Mouse (Mus musculus): ENCODE results near the gene Chmp1a. TPM values are rescaled to one million over a fixed set of nuclear protein-coding genes. Genes with fewer than 3 reads are reported as not detected.
"Not testable (repeated sequence)": the region's sequence is repeated elsewhere in the genome, so short reads cannot be mapped to it uniquely, and the experiment has no call there.

Gene Chmp1a
- polyA plus RNA-seq, 1 experiment = 94.4 TPM

DNA sequence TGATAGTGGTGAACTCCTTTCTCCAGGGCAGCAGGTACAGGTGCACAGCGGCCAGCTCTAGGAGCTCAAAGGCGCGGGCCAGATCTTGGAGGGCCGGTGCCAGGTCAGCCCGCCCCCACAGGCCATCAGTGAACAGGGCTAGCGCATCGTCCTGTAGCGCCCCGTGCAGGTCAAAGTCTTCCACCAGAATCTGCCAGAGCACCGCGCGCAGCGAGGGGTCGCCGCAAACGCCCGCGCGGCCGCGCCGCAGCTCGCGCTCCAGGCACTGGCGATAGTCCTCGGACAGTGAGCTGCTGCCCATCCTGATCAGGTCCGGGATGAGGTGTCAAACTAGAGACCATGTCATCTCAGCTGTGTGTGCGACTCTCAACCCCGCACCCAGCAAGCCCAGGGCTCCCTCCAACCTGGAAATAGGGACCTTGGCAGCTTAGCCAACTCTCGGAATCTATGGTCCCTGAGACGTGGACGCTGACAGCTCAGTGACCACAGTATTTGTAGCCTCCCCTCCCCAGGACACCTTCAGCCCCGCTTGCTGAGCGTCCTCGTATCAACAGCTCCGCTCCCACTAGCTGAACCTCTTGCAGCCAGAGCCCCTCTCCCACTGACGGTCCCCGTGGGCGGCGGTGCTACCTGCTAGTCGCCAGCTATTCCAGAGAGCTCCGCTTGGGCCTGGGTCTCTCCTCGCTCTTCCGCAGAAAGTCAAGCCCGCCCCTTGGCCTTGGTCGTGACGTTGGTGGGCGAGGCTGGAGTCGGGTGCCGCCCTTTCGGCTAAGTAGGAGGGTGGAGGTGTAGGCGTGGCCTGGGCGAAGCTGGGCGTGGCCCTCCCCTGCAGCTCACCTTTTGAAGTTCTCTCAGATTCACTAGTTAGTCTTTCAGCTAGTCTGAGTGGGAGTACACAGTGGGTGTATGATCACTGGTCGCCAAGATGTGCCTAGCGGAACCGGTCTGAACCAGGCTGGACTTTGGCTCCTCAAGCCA, 23.2 kb upstream of the Chmp1a start, which contains the start of gene Spata2l:
Spata2l (minus strand) TSS at position 714 of the 978 bp plus-strand sequence.
- no peaks in the 10 kb centered on the region for H3K79me2 ChIP-seq (ENCODE audit: control insufficient read depth, insufficient read depth)
- H3K36me3 ChIP-seq (ENCODE audit: control insufficient read depth, insufficient read depth) = no peaks in the 10 kb centered on the region
- H3K4me3 ChIP-seq (ENCODE audit: insufficient read depth, poor library complexity, severe bottlenecking) = peak within 1 kb of the TSS; percentile 25
- no peaks in the 10 kb centered on the region for H3K27me3 ChIP-seq (ENCODE audit: control insufficient read depth, insufficient read depth, insufficient read length)
- TF ChIP-seq MYOD1 (IDR thresholded peaks at IDR 0.05; ENCODE audit: control insufficient read depth, insufficient read length, low read depth) (no peak), MYOG (IDR thresholded peaks at IDR 0.05; ENCODE audit: control insufficient read depth, extremely low read depth, insufficient read length) (no peak), CEBPB (IDR thresholded peaks at IDR 0.05; ENCODE audit: low read depth) (no peak), MAX (IDR thresholded peaks at IDR 0.05) (no peak), CTCF (IDR thresholded peaks at IDR 0.05; ENCODE audit: control insufficient read depth, insufficient read depth, insufficient read length) (no peak), USF1 (IDR thresholded peaks at IDR 0.05; ENCODE audit: low read depth) (no peak), FOSL1 (IDR thresholded peaks at IDR 0.05; ENCODE audit: insufficient read depth, low read length, poor library complexity, severe bottlenecking) (no peak)
- H3K79me3 ChIP-seq (ENCODE audit: low read depth) = no peaks in the 10 kb centered on the region
- peak within 1 kb of the TSS; percentile 77 for H3ac ChIP-seq (ENCODE audit: control insufficient read depth, insufficient read length, low read depth)

DNA sequence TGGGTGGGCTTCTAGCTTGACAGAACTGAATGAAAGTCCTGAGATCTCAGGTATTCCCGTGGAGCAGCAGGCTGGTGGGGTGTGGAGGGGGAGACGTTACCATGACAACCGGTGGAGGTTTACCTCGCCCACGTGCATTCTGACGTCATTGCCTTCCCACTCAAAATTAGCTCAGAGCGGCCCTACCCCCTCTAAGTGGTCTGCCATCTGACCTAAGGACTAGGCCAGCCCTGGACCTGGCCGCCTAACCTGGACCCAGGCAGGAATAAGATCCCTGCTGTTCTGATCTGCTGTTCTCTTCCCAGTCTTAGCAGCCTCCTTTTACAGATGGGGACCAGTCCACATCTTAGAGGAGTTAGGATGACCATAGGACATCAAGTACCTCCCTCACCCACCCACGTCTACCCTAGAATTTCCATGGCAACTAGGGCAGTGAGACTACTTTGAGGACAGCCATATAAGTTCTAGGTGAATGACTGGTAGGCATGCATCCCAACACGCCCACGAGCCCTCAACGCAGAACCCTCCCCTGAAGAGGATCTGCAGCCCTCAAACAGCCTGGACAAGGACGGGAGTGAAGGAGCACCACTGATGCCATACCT, 22.5 kb upstream of the Chmp1a start:
- H3K79me3 ChIP-seq (ENCODE audit: low read depth) = no peaks in the 10 kb centered on the region
- H3K79me2 ChIP-seq (ENCODE audit: control insufficient read depth, insufficient read depth) = no peaks in the 10 kb centered on the region
- TF ChIP-seq MYOD1 (IDR thresholded peaks at IDR 0.05; ENCODE audit: control insufficient read depth, insufficient read length, low read depth) = no peak
- H3ac ChIP-seq (ENCODE audit: control insufficient read depth, insufficient read length, low read depth) = peak overlapping the region; percentile 0
- no peak overlapping the region for H3K4me3 ChIP-seq (ENCODE audit: insufficient read depth, poor library complexity, severe bottlenecking)
- H3K36me3 ChIP-seq (ENCODE audit: control insufficient read depth, insufficient read depth) = no peaks in the 10 kb centered on the region
- H3K27me3 ChIP-seq (ENCODE audit: control insufficient read depth, insufficient read depth, insufficient read length) = no peaks in the 10 kb centered on the region

DNA sequence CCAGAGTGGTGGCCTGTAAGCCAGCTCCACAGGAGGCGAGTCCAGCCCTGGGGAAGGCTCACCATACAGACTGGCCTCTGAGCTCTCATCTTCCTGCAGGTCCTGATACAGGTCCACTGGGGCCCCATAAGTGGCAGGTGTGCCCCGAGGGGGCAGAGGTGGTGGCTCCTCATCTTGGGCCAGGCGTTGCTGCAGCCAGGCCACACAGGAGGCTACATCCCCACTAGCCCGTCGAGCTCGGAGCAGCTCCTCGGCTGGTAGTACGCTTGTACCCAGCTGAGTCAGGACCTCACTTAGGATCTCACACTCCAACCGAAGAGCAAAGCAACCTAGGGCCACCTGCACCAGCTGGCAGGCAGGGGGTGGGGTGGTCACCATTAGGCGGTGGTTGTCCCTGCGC, 21.2 kb upstream of the Chmp1a start:
- Histone ChIP-seq H3K27me3 (ENCODE audit: control insufficient read depth, insufficient read depth, insufficient read length) (no peaks in the 10 kb centered on the region), H3K4me3 (ENCODE audit: insufficient read depth, poor library complexity, severe bottlenecking) (no peak overlapping the region)

DNA sequence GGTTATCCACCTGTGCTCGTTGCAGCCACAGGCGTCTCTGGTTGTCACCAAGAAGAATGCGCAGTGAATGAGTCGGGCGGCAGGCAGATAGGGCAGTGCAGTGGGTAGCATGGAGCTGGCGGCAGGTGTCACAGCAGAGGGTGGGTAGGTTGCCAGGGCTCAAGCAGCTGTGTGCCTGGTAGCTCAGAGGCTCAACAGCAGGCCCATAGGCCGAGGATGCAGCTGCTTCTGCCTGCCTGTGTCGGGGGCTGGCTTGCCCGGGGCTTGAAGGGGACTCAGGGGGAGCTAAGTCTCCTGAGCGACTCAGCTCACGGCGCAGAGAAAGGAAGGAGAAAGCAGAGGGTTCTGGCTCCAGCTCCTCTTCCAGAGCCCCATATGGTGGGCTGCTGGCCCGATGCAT, 20.7 kb upstream of the Chmp1a start:
- Histone ChIP-seq H3K79me2 (ENCODE audit: control insufficient read depth, insufficient read depth) (no peaks in the 10 kb centered on the region), H3K4me3 (ENCODE audit: insufficient read depth, poor library complexity, severe bottlenecking) (no peak overlapping the region), H3ac (ENCODE audit: control insufficient read depth, insufficient read length, low read depth) (no peak overlapping the region), H3K79me3 (ENCODE audit: low read depth) (no peaks in the 10 kb centered on the region), H3K27me3 (ENCODE audit: control insufficient read depth, insufficient read depth, insufficient read length) (no peaks in the 10 kb centered on the region), H3K36me3 (ENCODE audit: control insufficient read depth, insufficient read depth) (no peaks in the 10 kb centered on the region)
- TF ChIP-seq CTCF (IDR thresholded peaks at IDR 0.05; ENCODE audit: control insufficient read depth, insufficient read depth, insufficient read length) (no peak), MYOG (IDR thresholded peaks at IDR 0.05; ENCODE audit: control insufficient read depth, extremely low read depth, insufficient read length) (no peak), MAX (IDR thresholded peaks at IDR 0.05) (no peak)

More for the DNA sequence above, 21.2 kb upstream of the Chmp1a start:
- no peak overlapping the region for H3ac ChIP-seq (ENCODE audit: control insufficient read depth, insufficient read length, low read depth)
- no peaks in the 10 kb centered on the region for H3K79me2 ChIP-seq (ENCODE audit: control insufficient read depth, insufficient read depth)
- TF ChIP-seq MYOG (IDR thresholded peaks at IDR 0.05; ENCODE audit: control insufficient read depth, extremely low read depth, insufficient read length) (no peak), USF1 (IDR thresholded peaks at IDR 0.05; ENCODE audit: low read depth) (no peak), FOSL1 (IDR thresholded peaks at IDR 0.05; ENCODE audit: insufficient read depth, low read length, poor library complexity, severe bottlenecking) (no peak), CTCF (IDR thresholded peaks at IDR 0.05; ENCODE audit: control insufficient read depth, insufficient read depth, insufficient read length) (no peak), MAX (IDR thresholded peaks at IDR 0.05) (no peak), MYOD1 (IDR thresholded peaks at IDR 0.05; ENCODE audit: control insufficient read depth, insufficient read length, low read depth) (no peak), CEBPB (IDR thresholded peaks at IDR 0.05; ENCODE audit: low read depth) (no peak)
- no peaks in the 10 kb centered on the region for H3K36me3 ChIP-seq (ENCODE audit: control insufficient read depth, insufficient read depth)
- H3K79me3 ChIP-seq (ENCODE audit: low read depth) = no peaks in the 10 kb centered on the region

DNA sequence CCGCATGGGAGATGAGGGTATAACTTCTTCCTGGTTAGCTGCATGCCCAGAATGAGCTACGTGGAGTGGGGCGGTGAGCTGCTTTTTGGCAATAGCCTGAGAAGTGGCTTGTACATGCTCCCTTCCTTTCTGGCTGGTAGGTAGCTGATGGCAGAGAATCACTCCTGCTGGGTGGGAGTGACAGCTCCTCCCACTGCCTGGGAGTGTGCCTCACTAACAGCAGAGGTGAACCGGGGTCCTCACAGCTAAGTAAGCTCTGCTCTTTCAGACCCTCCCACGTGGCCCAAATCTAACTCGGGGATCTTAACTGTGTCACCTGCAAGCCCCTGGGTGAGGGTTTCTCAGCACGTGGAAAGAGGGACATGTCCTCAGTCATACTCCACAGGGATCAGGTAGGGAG, 20.0 kb upstream of the Chmp1a start:
- Histone ChIP-seq H3K79me2 (ENCODE audit: control insufficient read depth, insufficient read depth) (no peaks in the 10 kb centered on the region), H3K27me3 (ENCODE audit: control insufficient read depth, insufficient read depth, insufficient read length) (no peaks in the 10 kb centered on the region), H3K79me3 (ENCODE audit: low read depth) (no peaks in the 10 kb centered on the region), H3ac (ENCODE audit: control insufficient read depth, insufficient read length, low read depth) (no peak overlapping the region), H3K36me3 (ENCODE audit: control insufficient read depth, insufficient read depth) (peaks cover 2% of the 10 kb centered on the region), H3K4me3 (ENCODE audit: insufficient read depth, poor library complexity, severe bottlenecking) (no peak overlapping the region)
- TF ChIP-seq MAX (IDR thresholded peaks at IDR 0.05) (no peak), MYOD1 (IDR thresholded peaks at IDR 0.05; ENCODE audit: control insufficient read depth, insufficient read length, low read depth) (no peak)

DNA sequence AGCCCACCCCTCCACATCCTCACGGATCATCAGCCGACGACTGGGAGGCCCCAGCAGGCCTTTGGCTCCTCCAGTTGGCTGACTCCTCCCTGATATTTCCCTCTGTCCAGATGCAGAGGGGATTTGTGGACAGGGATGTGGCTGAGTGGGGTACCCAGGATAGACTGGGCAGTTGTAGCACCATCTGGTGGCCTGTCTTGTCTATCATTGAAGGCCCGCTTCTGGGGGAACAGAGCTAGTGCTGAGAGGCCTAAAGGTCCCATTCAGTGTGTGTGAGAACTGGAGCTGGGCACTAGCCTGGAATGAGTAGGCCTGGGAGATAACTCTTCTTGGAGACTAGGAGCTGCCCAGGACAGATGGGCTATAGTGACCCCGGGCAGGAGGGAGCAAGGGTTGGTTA, 19.2 kb upstream of the Chmp1a start:
- no peak overlapping the region for H3ac ChIP-seq (ENCODE audit: control insufficient read depth, insufficient read length, low read depth)
- TF ChIP-seq USF1 (IDR thresholded peaks at IDR 0.05; ENCODE audit: low read depth) (no peak), MAX (IDR thresholded peaks at IDR 0.05) (no peak), MYOD1 (IDR thresholded peaks at IDR 0.05; ENCODE audit: control insufficient read depth, insufficient read length, low read depth) (no peak), FOSL1 (IDR thresholded peaks at IDR 0.05; ENCODE audit: insufficient read depth, low read length, poor library complexity, severe bottlenecking) (no peak), CEBPB (IDR thresholded peaks at IDR 0.05; ENCODE audit: low read depth) (no peak), MYOG (IDR thresholded peaks at IDR 0.05; ENCODE audit: control insufficient read depth, extremely low read depth, insufficient read length) (no peak), CTCF (IDR thresholded peaks at IDR 0.05; ENCODE audit: control insufficient read depth, insufficient read depth, insufficient read length) (no peak)

DNA sequence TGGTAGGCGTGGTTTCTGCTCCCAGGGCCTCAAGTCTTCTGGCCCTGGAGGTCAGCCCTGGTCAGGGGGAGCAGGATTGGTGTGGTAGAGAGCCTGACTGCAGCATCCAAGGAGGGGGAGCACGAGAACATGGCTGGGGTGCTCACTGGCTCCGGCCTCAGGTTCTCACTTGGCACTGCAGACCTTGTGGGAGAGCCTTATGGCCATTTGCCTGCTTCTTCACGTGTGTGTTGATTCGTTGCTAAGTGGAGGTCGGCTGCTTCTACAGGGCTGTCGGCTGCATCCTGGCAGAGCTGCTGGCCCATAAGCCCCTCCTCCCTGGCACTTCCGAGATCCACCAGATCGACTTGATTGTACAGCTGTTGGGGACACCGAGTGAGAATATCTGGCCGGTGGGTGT, 17.8 kb upstream of the Chmp1a start:
- not testable (repeated sequence) for H3ac ChIP-seq (ENCODE audit: control insufficient read depth, insufficient read length, low read depth); H3K27me3 ChIP-seq (ENCODE audit: control insufficient read depth, insufficient read depth, insufficient read length); H3K79me2 ChIP-seq (ENCODE audit: control insufficient read depth, insufficient read depth); H3K79me3 ChIP-seq (ENCODE audit: low read depth); H3K4me3 ChIP-seq (ENCODE audit: insufficient read depth, poor library complexity, severe bottlenecking); H3K36me3 ChIP-seq (ENCODE audit: control insufficient read depth, insufficient read depth)

More for the DNA sequence above, 19.2 kb upstream of the Chmp1a start:
- H3K4me3 ChIP-seq (ENCODE audit: insufficient read depth, poor library complexity, severe bottlenecking) = no peak overlapping the region
- no peaks in the 10 kb centered on the region for H3K79me2 ChIP-seq (ENCODE audit: control insufficient read depth, insufficient read depth)
- H3K79me3 ChIP-seq (ENCODE audit: low read depth) = no peaks in the 10 kb centered on the region
- no peaks in the 10 kb centered on the region for H3K27me3 ChIP-seq (ENCODE audit: control insufficient read depth, insufficient read depth, insufficient read length)
- peaks cover 7% of the 10 kb centered on the region for H3K36me3 ChIP-seq (ENCODE audit: control insufficient read depth, insufficient read depth)

All from C2C12 (cell line).